Mouse (Mus musculus) leukemia stem cell, adult 10-12 weeks (primary cell): ENCODE measurements around the gene Senp2. TPM values are rescaled to one million over a fixed set of nuclear protein-coding genes. Genes with fewer than 3 reads are reported as not detected.

Experiments
- polyA plus RNA-seq: library from polyadenylated mRNA; stranded (reverse); fragments of >175 nt; gene quantifications from 2 replicates; pipeline ENCODE4 v1.2.3, GENCODE M21; 2012; ENCODE audit warnings: low replicate concordance

Senp2 gene
- polyA plus RNA-seq = 10.8 and 17.1 TPM in 2 replicates

GRCm38 (mm10) chr16:22009099-22009584, at the start of gene Senp2:
Gene Senp2, plus strand, starts transcription at chr16:22009484.

DNA sequence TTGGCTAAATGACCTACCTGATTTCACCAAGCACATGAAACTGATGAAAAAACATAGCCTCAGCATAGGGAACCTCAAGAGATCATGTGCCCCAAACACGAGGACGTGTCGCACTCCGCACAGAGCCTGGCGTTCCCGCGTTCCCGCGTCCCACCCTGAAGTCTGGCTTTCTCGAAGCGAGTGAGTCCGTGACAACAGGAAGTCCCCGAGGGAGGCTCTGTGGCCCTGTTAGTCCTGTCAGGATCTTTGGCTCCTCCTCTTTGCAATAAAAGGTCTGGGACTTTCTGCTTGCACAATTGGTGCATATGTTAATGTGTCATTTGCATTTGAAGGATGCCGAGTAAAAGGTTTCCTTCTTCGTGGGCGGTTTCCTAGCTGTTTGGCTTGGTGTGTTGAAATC, 14.0 kb upstream of the Senp2 start, which contains the start of gene Liph:
TSS of gene Liph (minus strand) at position 360 of the 400 bp plus-strand sequence.

Other genes with a start within 250 kb of the Senp2 start
- gene Ehhadh, start 221.7 kb upstream of the Senp2 start, polyA plus RNA-seq = 0.47 and 2.4 TPM in 2 replicates
- gene Map3k13, start 215.1 kb upstream of the Senp2 start, polyA plus RNA-seq = 0.09 and 0.12 TPM in 2 replicates
- gene Tmem41a, start 61.9 kb upstream of the Senp2 start, polyA plus RNA-seq = 4.7 and 8.5 TPM in 2 replicates
- 0.19 TPM in 1 of 2 replicates, not detected in the other for gene Liph, start 13.8 kb upstream of the Senp2 start, polyA plus RNA-seq
- 0.18 and 0.38 TPM in 2 replicates for gene Igf2bp2, start 153.8 kb downstream of the Senp2 start, polyA plus RNA-seq